Mouse (Mus musculus) midbrain, embryonic 11.5 days (tissue): ENCODE data around the gene Actb. TPM values are rescaled to one million over a fixed set of nuclear protein-coding genes. Genes with fewer than 3 reads are reported as not detected.

ENCODE experiments used
- ATAC-seq: fragments of 200-750 bp; cut with Nextera tagmentation; 2 replicates; pipeline ENCODE4 v1.8.0; 2017; ENCODE audit warnings: moderate TSS enrichment, moderate library complexity; ENCODE audit not compliant: low FRiP score
- DNase-seq: peaks from one replicate; pipeline ENCODE4 v3.0.0; 2015; ENCODE audit warnings: low spot score; ENCODE audit errors: missing footprints
- H3K27ac ChIP-seq: fragments of 300-500 bp; sonication (generic); 2 replicates; pipeline ENCODE4 v1.5.1; 2014; ENCODE audit warnings: low read depth, low read length
- H3K27me3 ChIP-seq: fragments of 300-500 bp; sonication (generic); 2 replicates; pipeline ENCODE4 v1.6.1; 2014; ENCODE audit warnings: mild to moderate bottlenecking, low read length, moderate library complexity, mixed read lengths; ENCODE audit not compliant: control insufficient read depth, insufficient read depth
- H3K36me3 ChIP-seq: fragments of 300-500 bp; sonication (generic); 2 replicates; pipeline ENCODE4 v1.6.1; 2014; ENCODE audit warnings: mild to moderate bottlenecking, low read length, moderate library complexity, mixed read lengths; ENCODE audit not compliant: control insufficient read depth, insufficient read depth
- H3K4me1 ChIP-seq: fragments of 300-500 bp; sonication (generic); 2 replicates; pipeline ENCODE4 v1.6.1; 2014; ENCODE audit warnings: low read length; ENCODE audit not compliant: control insufficient read depth, insufficient read depth
- H3K4me2 ChIP-seq: fragments of 300-500 bp; sonication (generic); 2 replicates; pipeline ENCODE4 v1.6.1; 2014; ENCODE audit warnings: mild to moderate bottlenecking, moderate library complexity
- H3K4me3 ChIP-seq: fragments of 300-500 bp; sonication (generic); 2 replicates; pipeline ENCODE4 v1.5.1; 2014; ENCODE audit warnings: low read depth, low read length
- H3K9ac ChIP-seq: fragments of 300-500 bp; sonication (generic); 2 replicates; pipeline ENCODE4 v1.6.1; 2014; ENCODE audit warnings: low read length
- H3K9me3 ChIP-seq: fragments of 300-500 bp; sonication (generic); 2 replicates; pipeline ENCODE4 v1.6.1; 2016; ENCODE audit warnings: low read length; ENCODE audit not compliant: control insufficient read depth
- WGBS: fragments of 180-500 bp; shearing (Covaris S2); extraction: QIAGEN DNeasy Blood & Tissue Kit; methylation state at CpG from one replicate; pipeline ENCODE4 v1.1.7; 2014; 5-methylcytosine and 5-hydroxymethylcytosine counted together
- polyA plus RNA-seq: library from polyadenylated mRNA; unstranded; fragments of >200 nt; fragmentation: Nextera tagmentation; extraction: Ambion mirVana; gene quantifications from 2 replicates; pipeline ENCODE4 v1.2.1, GENCODE M21; 2014

The Actb gene
- polyA plus RNA-seq, 1 experiment from 2014 or later: 15,094 TPM

GRCm38 (mm10) chr5:142853585-142853984 lies 53.0 kb downstream of the Actb start:
- DNase-seq (no peak), ATAC-seq (no peak)
- Histone ChIP-seq H3K4me3 (no peak overlapping the region), H3K27me3 (no peaks in the 10 kb centered on the region), H3K4me1 (peaks cover 2% of the 10 kb centered on the region; the same call in 1 of the 2 replicates), H3K4me2 (no peak overlapping the region), H3K9ac (no peak overlapping the region), H3K27ac (no peak overlapping the region), H3K9me3 (peaks cover 4% of the 10 kb centered on the region; the same call in 1 of the 2 replicates), H3K36me3 (no peaks in the 10 kb centered on the region)
- 80% methylated on average over 6 of the region's 6 CpGs for WGBS

Other genes starting within 250 kb of the Actb start
- 22.8 and 23.2 TPM in 2 replicates for gene Slc29a4, start 214.2 kb downstream of the Actb start, polyA plus RNA-seq
- gene Tnrc18, start 89.1 kb downstream of the Actb start, polyA plus RNA-seq: 26.9 and 27.4 TPM in 2 replicates
- 10.5 and 11.8 TPM in 2 replicates for gene Fbxl18, start 11.3 kb downstream of the Actb start, polyA plus RNA-seq
- gene Fscn1, start 53.6 kb upstream of the Actb start, polyA plus RNA-seq: 566 and 605 TPM in 2 replicates
- 29.2 and 29.4 TPM in 2 replicates for gene Rnf216, start 206.2 kb upstream of the Actb start, polyA plus RNA-seq
- not detected in 2 replicates for gene Olfr718-ps1, start 240.8 kb upstream of the Actb start, polyA plus RNA-seq